Mouse (Mus musculus): ENCODE results near the gene Capns1. TPM values are rescaled to one million over a fixed set of nuclear protein-coding genes. Genes with fewer than 3 reads are reported as not detected.

Gene Capns1
- total and polyA plus RNA-seq, 3 experiments: 274 to 826 (median 315) TPM

- peak in 1 of 2 experiments; percentile 12 for DNase-seq
- H3K79me2 ChIP-seq (replicated peaks; ENCODE audit: control insufficient read depth, insufficient read depth, low read length): no peaks in the 10 kb centered on the region
- H3K27me3 ChIP-seq (ENCODE audit: control insufficient read depth, insufficient read depth, low read length): no peaks in the 10 kb centered on the region
- 20% methylated on average over 11 of the region's 11 CpGs for WGBS
- intact Hi-C loops (cut with DNase I): no loop called here
- peak overlapping the region; percentile 54 for H3K4me3 ChIP-seq
- no peaks in the 10 kb centered on the region for H3K36me3 ChIP-seq (ENCODE audit: control insufficient read depth, insufficient read depth, low read length)
- H3K4me1 ChIP-seq (ENCODE audit: control insufficient read depth, insufficient read depth, low read length): peaks cover 6% of the 10 kb centered on the region
- TF ChIP-seq EP300 (IDR thresholded peaks at IDR 0.05; ENCODE audit: insufficient read depth, low read depth, low read length): no peak
- TF ChIP-seq CTCF (IDR thresholded peaks at IDR 0.05): no peak
- no peak for TF ChIP-seq POLR2A (IDR thresholded peaks at IDR 0.05; ENCODE audit: insufficient read depth, low read depth, low read length)
- H3K27ac ChIP-seq: peak overlapping the region; percentile 69; the same call in 1 of the 2 replicates
- peak overlapping the region; percentile 68 for H3K9ac ChIP-seq (ENCODE audit: low read depth, low read length)
These were observed 21.4 kb upstream of the Capns1 start for GRCm38 (mm10) chr7:30220008-30220356.

GRCm38 (mm10) chr7:30219293-30220007, 20.8 kb upstream of the Capns1 start:
- TF ChIP-seq EP300 (IDR thresholded peaks at IDR 0.05; ENCODE audit: insufficient read depth, low read depth, low read length): no peak
- no peak for TF ChIP-seq CTCF (IDR thresholded peaks at IDR 0.05)
- TF ChIP-seq POLR2A (IDR thresholded peaks at IDR 0.05; ENCODE audit: insufficient read depth, low read depth, low read length): no peak
- 4% methylated on average over 16 of the region's 16 CpGs for WGBS
- Histone ChIP-seq H3K9ac (ENCODE audit: low read depth, low read length) (peak overlapping the region; percentile 68), H3K4me3 (peak overlapping the region; percentile 54), H3K4me1 (ENCODE audit: control insufficient read depth, insufficient read depth, low read length) (peaks cover 6% of the 10 kb centered on the region), H3K79me2 (replicated peaks; ENCODE audit: control insufficient read depth, insufficient read depth, low read length) (no peaks in the 10 kb centered on the region), H3K27me3 (ENCODE audit: control insufficient read depth, insufficient read depth, low read length) (no peaks in the 10 kb centered on the region), H3K27ac (peak overlapping the region; percentile 69), H3K36me3 (ENCODE audit: control insufficient read depth, insufficient read depth, low read length) (no peaks in the 10 kb centered on the region)
- peak; percentile 56 to 68 for DNase-seq
- intact Hi-C loops (cut with DNase I): loop anchor here (5.0 kb wide), 3 partner anchors 37 to 402 kb away; partner anchors contain the start of genes Cox7a1, Zfp382 and Zfp790

- Histone ChIP-seq H3K79me2 (replicated peaks; ENCODE audit: control insufficient read depth, insufficient read depth, low read length) (no peaks in the 10 kb centered on the region), H3K27me3 (ENCODE audit: control insufficient read depth, insufficient read depth, low read length) (no peaks in the 10 kb centered on the region), H3K4me1 (ENCODE audit: control insufficient read depth, insufficient read depth, low read length) (peaks cover 6% of the 10 kb centered on the region), H3K9ac (ENCODE audit: low read depth, low read length) (no peak overlapping the region), H3K36me3 (ENCODE audit: control insufficient read depth, insufficient read depth, low read length) (no peaks in the 10 kb centered on the region), H3K27ac (no peak overlapping the region), H3K4me3 (no peak overlapping the region)
- no peak for TF ChIP-seq POLR2A (IDR thresholded peaks at IDR 0.05; ENCODE audit: insufficient read depth, low read depth, low read length)
- TF ChIP-seq CTCF (IDR thresholded peaks at IDR 0.05): no peak
- TF ChIP-seq EP300 (IDR thresholded peaks at IDR 0.05; ENCODE audit: insufficient read depth, low read depth, low read length): no peak
- intact Hi-C loops (cut with DNase I): loop anchor here (5.0 kb wide), 3 partner anchors 35 to 400 kb away; partner anchors contain the start of genes Cox7a1, Zfp382 and Zfp790
- DNase-seq: no peak
- 63% methylated on average over 2 of the region's 2 CpGs for WGBS
These were observed 18.7 kb upstream of the Capns1 start for GRCm38 (mm10) chr7:30217277-30217676.

GRCm38 (mm10) chr7:30216723-30217151, 18.1 kb upstream of the Capns1 start:
- peak; percentile 73 to 81 for DNase-seq
- H3K4me3 ChIP-seq: no peak overlapping the region; the same call in 1 of the 2 replicates
- H3K27ac ChIP-seq: peak overlapping the region; percentile 1; the same call in 1 of the 2 replicates
- WGBS: 1% methylated on average over 16 of the region's 16 CpGs
- no peaks in the 10 kb centered on the region for H3K27me3 ChIP-seq (ENCODE audit: control insufficient read depth, insufficient read depth, low read length)
- intact Hi-C loops (cut with DNase I): loop anchor here (5.0 kb wide), 3 partner anchors 34 to 399 kb away; partner anchors contain the start of genes Cox7a1, Zfp382 and Zfp790
- H3K79me2 ChIP-seq (replicated peaks; ENCODE audit: control insufficient read depth, insufficient read depth, low read length): no peaks in the 10 kb centered on the region
- no peak overlapping the region for H3K9ac ChIP-seq (ENCODE audit: low read depth, low read length)
- peaks cover 6% of the 10 kb centered on the region for H3K4me1 ChIP-seq (ENCODE audit: control insufficient read depth, insufficient read depth, low read length)
- TF ChIP-seq POLR2A (IDR thresholded peaks at IDR 0.05; ENCODE audit: insufficient read depth, low read depth, low read length) (no peak), CTCF (IDR thresholded peaks at IDR 0.05) (peak; percentile 91)
- no peaks in the 10 kb centered on the region for H3K36me3 ChIP-seq (ENCODE audit: control insufficient read depth, insufficient read depth, low read length)

- intact Hi-C loops (cut with DNase I): loop anchor here (5.0 kb wide), 3 partner anchors 34 to 399 kb away; partner anchors contain the start of genes Cox7a1, Zfp382 and Zfp790
- no peak overlapping the region; the same call in 1 of the 2 replicates for H3K27ac ChIP-seq
- TF ChIP-seq EP300 (IDR thresholded peaks at IDR 0.05; ENCODE audit: insufficient read depth, low read depth, low read length) (no peak), CTCF (IDR thresholded peaks at IDR 0.05) (no peak), POLR2A (IDR thresholded peaks at IDR 0.05; ENCODE audit: insufficient read depth, low read depth, low read length) (no peak)
- H3K79me2 ChIP-seq (replicated peaks; ENCODE audit: control insufficient read depth, insufficient read depth, low read length): no peaks in the 10 kb centered on the region
- WGBS: 68% methylated on average over 3 of the region's 3 CpGs
- no peak overlapping the region for H3K4me3 ChIP-seq
- no peak for DNase-seq
- H3K36me3 ChIP-seq (ENCODE audit: control insufficient read depth, insufficient read depth, low read length): no peaks in the 10 kb centered on the region
- peaks cover 6% of the 10 kb centered on the region for H3K4me1 ChIP-seq (ENCODE audit: control insufficient read depth, insufficient read depth, low read length)
- H3K27me3 ChIP-seq (ENCODE audit: control insufficient read depth, insufficient read depth, low read length): no peaks in the 10 kb centered on the region
- no peak overlapping the region for H3K9ac ChIP-seq (ENCODE audit: low read depth, low read length)
These were observed 17.3 kb upstream of the Capns1 start for GRCm38 (mm10) chr7:30215875-30216274.

- DNase-seq: no peak
- Histone ChIP-seq H3K9ac (ENCODE audit: low read depth, low read length) (no peak overlapping the region), H3K36me3 (ENCODE audit: control insufficient read depth, insufficient read depth, low read length) (no peaks in the 10 kb centered on the region), H3K79me2 (replicated peaks; ENCODE audit: control insufficient read depth, insufficient read depth, low read length) (no peaks in the 10 kb centered on the region), H3K27me3 (ENCODE audit: control insufficient read depth, insufficient read depth, low read length) (no peaks in the 10 kb centered on the region), H3K4me3 (no peak overlapping the region), H3K4me1 (ENCODE audit: control insufficient read depth, insufficient read depth, low read length) (peaks cover 2% of the 10 kb centered on the region; the same call in 1 of the 2 replicates), H3K27ac (no peak overlapping the region)
- WGBS: 76% methylated on average over 3 of the region's 3 CpGs
- TF ChIP-seq EP300 (IDR thresholded peaks at IDR 0.05; ENCODE audit: insufficient read depth, low read depth, low read length): no peak
- no peak for TF ChIP-seq CTCF (IDR thresholded peaks at IDR 0.05)
- TF ChIP-seq POLR2A (IDR thresholded peaks at IDR 0.05; ENCODE audit: insufficient read depth, low read depth, low read length): no peak
- intact Hi-C loops (cut with DNase I): no loop called here
These were observed 15.3 kb upstream of the Capns1 start for GRCm38 (mm10) chr7:30213881-30214280.
